ENCODE assay signal across 9 mouse cellular contexts in the genomic region with DNA sequence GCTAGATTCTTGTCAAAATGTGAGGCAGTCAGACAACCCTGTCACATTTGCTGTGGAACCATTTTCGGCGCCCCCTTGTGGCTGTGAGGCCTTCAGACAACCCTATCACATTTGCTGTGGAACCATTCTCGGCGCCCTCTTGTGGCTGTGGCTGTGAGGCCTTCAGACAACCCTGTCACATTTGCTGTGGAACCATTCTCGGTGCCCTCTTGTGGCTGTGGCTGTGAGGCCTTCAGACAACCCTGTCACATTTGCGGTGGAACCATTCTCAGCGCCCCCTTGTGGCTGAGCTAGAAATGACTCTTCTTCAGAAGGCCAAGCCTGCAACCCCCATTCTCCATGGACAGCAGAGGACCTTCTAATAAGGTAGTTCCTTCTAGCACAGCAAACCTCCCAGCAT. TPM values are rescaled to one million over a fixed set of nuclear protein-coding genes. Genes with fewer than 3 reads are reported as not detected.
DNase-seq lines count a peak whose midpoint lies in the region; ATAC-seq and TF ChIP-seq lines count a peak whose summit lies in the region.
"Had no signal": no experiment of that assay in that cellular context is flagged by ENCODE, and none has a peak within 500 bp of the region (broad histone marks: within the 10 kb centered on the region; RNA-seq: fewer than 3 reads in every experiment).

No protein-coding gene starts in this region.

- TF ChIP-seq EP300 in ES-Bruce4 (IDR thresholded peaks at IDR 0.05; ENCODE audit: insufficient read depth, low read depth, low read length) = 0 out of 2 replicates have a peak, but pooled peaks have one; percentile 58

- H3K9me3 ChIP-seq in ES-Bruce4 (replicated peaks; ENCODE audit: control insufficient read depth, insufficient read depth, low read length, poor library complexity, severe bottlenecking) = no peaks in the 10 kb centered on the region
- H3K9me3 ChIP-seq in forebrain, embryonic 14.5 days (replicated peaks; ENCODE audit: control insufficient read depth, low read length) = no peaks in the 10 kb centered on the region
- H3K9me3 ChIP-seq in lung, embryonic 14.5 days (ENCODE audit: low read depth, low read length) = no peaks in the 10 kb centered on the region

- no peak overlapping the region for H3K9ac ChIP-seq in ES-Bruce4 (ENCODE audit: low read depth, poor library complexity, severe bottlenecking)
- no peak overlapping the region for H3K9ac ChIP-seq in forebrain, embryonic 14.5 days (ENCODE audit: low read length)
- H3K9ac ChIP-seq in lung, embryonic 14.5 days = no peak overlapping the region

- no peaks in the 10 kb centered on the region for H3K27me3 ChIP-seq in ES-Bruce4 (ENCODE audit: control insufficient read depth, insufficient read depth, low read length, poor library complexity, severe bottlenecking)
- no peaks in the 10 kb centered on the region for H3K27me3 ChIP-seq in forebrain, embryonic 14.5 days (replicated peaks; ENCODE audit: control insufficient read depth, insufficient read depth, low read length)
- no peaks in the 10 kb centered on the region for H3K27me3 ChIP-seq in lung, embryonic 14.5 days (ENCODE audit: insufficient read depth, low read length)

- no peaks in the 10 kb centered on the region for H3K36me3 ChIP-seq in ES-Bruce4 (ENCODE audit: control insufficient read depth, insufficient read depth, low read length, poor library complexity, severe bottlenecking)
- no peaks in the 10 kb centered on the region for H3K36me3 ChIP-seq in forebrain, embryonic 14.5 days (ENCODE audit: control insufficient read depth, insufficient read depth, low read length)
- H3K36me3 ChIP-seq in lung, embryonic 14.5 days (ENCODE audit: insufficient read depth) = no peaks in the 10 kb centered on the region

- peak; percentile 73 for ATAC-seq in forebrain, embryonic 14.5 days
- peak; percentile 15; the same call in 1 of the 2 replicates for ATAC-seq in lung, embryonic 14.5 days (ENCODE audit: insufficient read depth)

- 9% methylated on average over 7 of the region's 7 CpGs for whole genome bisulfite sequencing in forebrain, embryonic 14.5 days
- WGBS in lung, embryonic 14.5 days = 6% methylated on average over 7 of the region's 7 CpGs

- no peak for TF ChIP-seq POLR2A in ES-Bruce4 (IDR thresholded peaks at IDR 0.05; ENCODE audit: insufficient read depth, low read length)

- DNase-seq in c-Kit-positive CD71-positive TER-119-positive erythroid progenitor cells, embryonic 14.5 days (ENCODE audit: low spot score) = peak; percentile 94
- DNase-seq in forebrain, embryonic 14.5 days (ENCODE audit: low spot score) = peak; percentile 96
- DNase-seq in heart, postnatal 4 days = peak; percentile 98
- DNase-seq in layer of hippocampus, adult 2 months (ENCODE audit: low spot score in 2 of 2) = peak; percentile 93 to 96
- peak; percentile 99 for DNase-seq in lung, embryonic 14.5 days
- DNase-seq in ovary, postnatal 10 days (ENCODE audit: low spot score) = peak; percentile 83
- DNase-seq in thymus, postnatal 0 days (ENCODE audit: low spot score) = peak; percentile 99

- no peak overlapping the region for H3K27ac ChIP-seq in ES-Bruce4 (ENCODE audit: insufficient read depth, low read length)
- no peak overlapping the region for H3K27ac ChIP-seq in forebrain, embryonic 14.5 days (ENCODE audit: low read depth, low read length)
- H3K27ac ChIP-seq in layer of hippocampus, adult 2 months = peak overlapping the region; percentile 19; the same call in 1 of the 2 replicates
- H3K27ac ChIP-seq in lung, embryonic 14.5 days (ENCODE audit: low read depth) = no peak overlapping the region
- H3K27ac ChIP-seq: macrophage had no signal

- no peak overlapping the region for H3K4me2 ChIP-seq in forebrain, embryonic 14.5 days (ENCODE audit: low read length)
- no peak overlapping the region for H3K4me2 ChIP-seq in lung, embryonic 14.5 days

- H3K4me1 ChIP-seq in ES-Bruce4 (ENCODE audit: control insufficient read depth, insufficient read depth, low read length) = no peaks in the 10 kb centered on the region
- H3K4me1 ChIP-seq in forebrain, embryonic 14.5 days (ENCODE audit: control insufficient read depth, insufficient read depth, low read length) = peaks cover 3% of the 10 kb centered on the region; the same call in 1 of the 2 replicates
- peaks cover 11% of the 10 kb centered on the region for H3K4me1 ChIP-seq in lung, embryonic 14.5 days (ENCODE audit: insufficient read depth)

- peak; percentile 95 for TF ChIP-seq CTCF in ES-Bruce4 (IDR thresholded peaks at IDR 0.05; ENCODE audit: low read depth, low read length)
- peak; percentile 95 for TF ChIP-seq CTCF in layer of hippocampus, adult 2 months (conservative IDR thresholded peaks at IDR 0.05)
- peak; percentile 100 for TF ChIP-seq CTCF in lung, embryonic 14.5 days (IDR thresholded peaks at IDR 0.05; ENCODE audit: low read depth)

- no peak overlapping the region for H3K4me3 ChIP-seq in ES-Bruce4 (ENCODE audit: low read depth, low read length)
- H3K4me3 ChIP-seq in forebrain, embryonic 14.5 days (ENCODE audit: low read depth, low read length) = no peak overlapping the region
- H3K4me3 ChIP-seq in layer of hippocampus, adult 2 months = no peak overlapping the region
- H3K4me3 ChIP-seq in lung, embryonic 14.5 days (ENCODE audit: low read depth, low read length) = no peak overlapping the region

RNA-seq across cellular contexts. Expression of gene Uvrag, which starts 10.4 kb away (rescaled TPM):
- 16.1 and 16.9 TPM in 2 replicates for polyA plus RNA-seq in ES-Bruce4 (2011; ENCODE audit: insufficient read depth, insufficient read length, low read depth, missing spikeins)
- 12.2 and 13.2 TPM in 2 replicates for polyA plus RNA-seq in forebrain, embryonic 14.5 days (2014; fragmentation: Nextera tagmentation; extraction: Ambion mirVana)
- total RNA-seq in heart, postnatal 4 days (2021) = 10 to 100 TPM; 33.2 to 34.5 TPM
- total RNA-seq in layer of hippocampus, adult 2 months (2021) = 10 to 100 TPM; 48.9 to 52.4 TPM
- polyA plus RNA-seq in lung, embryonic 14.5 days (2014; fragmentation: Nextera tagmentation; extraction: Ambion mirVana) = 22.0 and 25.1 TPM in 2 replicates
- polyA plus RNA-seq in thymus, postnatal 0 days (2015; fragmentation: Nextera tagmentation; extraction: Ambion mirVana) = 25.8 and 30.9 TPM in 2 replicates

RNA-seq across cellular contexts. Expression of gene Dgat2, which starts 31.2 kb away (rescaled TPM):
- polyA plus RNA-seq in ES-Bruce4 (2011; ENCODE audit: insufficient read depth, insufficient read length, low read depth, missing spikeins) = 1.6 and 2.1 TPM in 2 replicates
- 11.9 and 14.9 TPM in 2 replicates for polyA plus RNA-seq in forebrain, embryonic 14.5 days (2014; fragmentation: Nextera tagmentation; extraction: Ambion mirVana)
- 10 to 100 TPM; 69.7 to 78.2 TPM for total RNA-seq in heart, postnatal 4 days (2021)
- total RNA-seq in layer of hippocampus, adult 2 months (2021) = 100 to 1,000 TPM; 111 TPM
- polyA plus RNA-seq in lung, embryonic 14.5 days (2014; fragmentation: Nextera tagmentation; extraction: Ambion mirVana) = 17.0 and 25.2 TPM in 2 replicates
- 6.6 and 7.2 TPM in 2 replicates for polyA plus RNA-seq in thymus, postnatal 0 days (2015; fragmentation: Nextera tagmentation; extraction: Ambion mirVana)
